Mouse (Mus musculus) small intestine, adult 10 weeks (tissue): ENCODE results near the gene Setd1b. TPM values are rescaled to one million over a fixed set of nuclear protein-coding genes. Genes with fewer than 3 reads are reported as not detected.

Experiments used
- polyA plus RNA-seq: library from polyadenylated mRNA; stranded (reverse); fragments of 350-450 nt; fragmentation: Illumina TruSeq; extraction: RNeasy Lipid Tissue Mini Kit (QIAGEN cat#74804); gene quantifications from one replicate; pipeline ENCODE4 v1.2.3, GENCODE M21; 2014; ENCODE audit warnings: low replicate concordance

The Setd1b gene
- 4.3 TPM for polyA plus RNA-seq

GRCm38 (mm10) chr5:123142161-123143157, at the start of gene Setd1b:
Setd1b (plus strand) TSS chr5:123142193.

GRCm38 (mm10) chr5:123132308-123133071, 9.5 kb upstream of the Setd1b start, which contains the start of gene Rhof:
Rhof (minus strand) TSS chr5:123132692.

GRCm38 (mm10) chr5:123169284-123169683, 27.3 kb downstream of the Setd1b start, which contains the start of gene Psmd9:
Psmd9 (plus strand) TSS chr5:123169413.

GRCm38 (mm10) chr5:123182651-123183050, 40.7 kb downstream of the Setd1b start, which contains the start of gene Hpd:
Hpd (minus strand) TSS chr5:123182727.

Other genes starting within 250 kb of the Setd1b start
- 14.6 TPM for gene Kdm2b, start 152.4 kb upstream of the Setd1b start, polyA plus RNA-seq
- 2.3 TPM for gene Orai1, start 127.1 kb upstream of the Setd1b start, polyA plus RNA-seq
- not detected for gene Morn3, start 95.2 kb upstream of the Setd1b start, polyA plus RNA-seq
- gene Tmem120b, start 73.8 kb upstream of the Setd1b start, polyA plus RNA-seq, result not detected
- gene Rhof, start 9.5 kb upstream of the Setd1b start, polyA plus RNA-seq, result 0.26 TPM
- 3.3 TPM for gene Psmd9, start 27.2 kb downstream of the Setd1b start, polyA plus RNA-seq
- gene Hpd, start 40.5 kb downstream of the Setd1b start, polyA plus RNA-seq, result 1.7 TPM
- gene Wdr66, start 109.9 kb downstream of the Setd1b start, polyA plus RNA-seq, result not detected
- gene Bcl7a, start 201.6 kb downstream of the Setd1b start, polyA plus RNA-seq, result 2.0 TPM